Mouse (Mus musculus) thymus, adult 2 months (tissue): ENCODE measurements at regions not wholly inside any gene's neighbourhood (a gene's known extent, or its start where the extent isn't known, plus 50 kb on each side); places are given as distances from the start of the nearest gene placed in this dataset.

Experiments used
- CTCF ChIP-seq: fragments of 200-500 bp; IDR thresholded peaks from 2 replicates; pipeline ENCODE4 v1.5.1; 2012; ENCODE audit warnings: mild to moderate bottlenecking, control low read depth, low read length, moderate library complexity, borderline replicate concordance; ENCODE audit not compliant: control insufficient read depth, poor library complexity, insufficient read depth; ENCODE audit errors: extremely low read depth
- POLR2A ChIP-seq: fragments of 200-500 bp; IDR thresholded peaks from 2 replicates; pipeline ENCODE4 v1.6.1; 2012; ENCODE audit warnings: mild to moderate bottlenecking, low read length, control low read depth, moderate library complexity; ENCODE audit not compliant: control insufficient read depth, poor library complexity, insufficient read depth; ENCODE audit errors: extremely low read depth

- TF ChIP-seq CTCF = no peak
- TF ChIP-seq POLR2A = no peak
Measured at GRCm38 (mm10) chr8:26564254-26564653, 412.9 kb upstream of the Zfp703 start.
